Mouse (Mus musculus) lung, embryonic 15.5 days (tissue): ENCODE results near the gene Hjurp. TPM values are rescaled to one million over a fixed set of nuclear protein-coding genes. Genes with fewer than 3 reads are reported as not detected.
"Not testable (repeated sequence)": the region's sequence is repeated elsewhere in the genome, so short reads cannot be mapped to it uniquely, and the experiment has no call there.

Source experiments
- ATAC-seq: fragments of 200-750 bp; cut with Nextera tagmentation; 2 replicates; pipeline ENCODE4 v1.8.0; 2017; ENCODE audit warnings: moderate number of reproducible peaks, borderline replicate concordance; ENCODE audit not compliant: low FRiP score, low TSS enrichment; ENCODE audit errors: extremely low read depth
- H3K27ac ChIP-seq: fragments of 300-500 bp; sonication (generic); 2 replicates; pipeline ENCODE4 v1.5.1; 2015; ENCODE audit warnings: moderate library complexity, mild to moderate bottlenecking, inconsistent platforms
- H3K27me3 ChIP-seq: fragments of 300-500 bp; sonication (generic); 2 replicates; pipeline ENCODE4 v1.6.1; 2015; ENCODE audit warnings: inconsistent platforms
- H3K36me3 ChIP-seq: fragments of 300-500 bp; sonication (generic); 2 replicates; pipeline ENCODE4 v1.6.1; 2015; ENCODE audit warnings: inconsistent platforms
- H3K4me1 ChIP-seq: fragments of 300-500 bp; sonication (generic); 2 replicates; pipeline ENCODE4 v1.6.1; 2015; ENCODE audit warnings: inconsistent platforms
- H3K4me2 ChIP-seq: fragments of 300-500 bp; sonication (generic); 2 replicates; pipeline ENCODE4 v1.6.1; 2015; ENCODE audit warnings: inconsistent platforms, mild to moderate bottlenecking, moderate library complexity
- H3K4me3 ChIP-seq: fragments of 300-500 bp; sonication (generic); 2 replicates; pipeline ENCODE4 v1.5.1; 2015; ENCODE audit warnings: mild to moderate bottlenecking, inconsistent platforms
- H3K9ac ChIP-seq: fragments of 300-500 bp; sonication (generic); 2 replicates; pipeline ENCODE4 v1.6.1; 2015; ENCODE audit warnings: inconsistent platforms
- H3K9me3 ChIP-seq: fragments of 300-500 bp; sonication (generic); 2 replicates; pipeline ENCODE4 v1.6.1; 2016; ENCODE audit warnings: inconsistent platforms
- WGBS: fragments of 180-500 bp; shearing (Covaris S2); methylation state at CpG from one replicate; pipeline ENCODE4 v1.1.7; 2015; 5-methylcytosine and 5-hydroxymethylcytosine counted together
- polyA plus RNA-seq: library from polyadenylated mRNA; unstranded; fragments of >200 nt; fragmentation: Nextera tagmentation; extraction: Ambion mirVana; gene quantifications from 2 replicates; pipeline ENCODE4 v1.2.1, GENCODE M21; 2015

The Hjurp gene
- polyA plus RNA-seq, 1 experiment from 2014 or later, result 198 TPM

GRCm38 (mm10) chr1:88231803-88232499, 45.5 kb downstream of the Hjurp start:
- no peaks in the 10 kb centered on the region for H3K4me1 ChIP-seq
- WGBS, result 64% methylated on average over 7 of the region's 7 CpGs
- H3K4me3 ChIP-seq, result no peak overlapping the region
- H3K36me3 ChIP-seq, result no peaks in the 10 kb centered on the region
- no peak overlapping the region for H3K4me2 ChIP-seq
- no peaks in the 10 kb centered on the region for H3K27me3 ChIP-seq
- H3K27ac ChIP-seq, result no peak overlapping the region
- ATAC-seq, result no peak
- H3K9ac ChIP-seq, result no peak overlapping the region
- H3K9me3 ChIP-seq, result peaks cover 34% of the 10 kb centered on the region; the same call in 1 of the 2 replicates

DNA sequence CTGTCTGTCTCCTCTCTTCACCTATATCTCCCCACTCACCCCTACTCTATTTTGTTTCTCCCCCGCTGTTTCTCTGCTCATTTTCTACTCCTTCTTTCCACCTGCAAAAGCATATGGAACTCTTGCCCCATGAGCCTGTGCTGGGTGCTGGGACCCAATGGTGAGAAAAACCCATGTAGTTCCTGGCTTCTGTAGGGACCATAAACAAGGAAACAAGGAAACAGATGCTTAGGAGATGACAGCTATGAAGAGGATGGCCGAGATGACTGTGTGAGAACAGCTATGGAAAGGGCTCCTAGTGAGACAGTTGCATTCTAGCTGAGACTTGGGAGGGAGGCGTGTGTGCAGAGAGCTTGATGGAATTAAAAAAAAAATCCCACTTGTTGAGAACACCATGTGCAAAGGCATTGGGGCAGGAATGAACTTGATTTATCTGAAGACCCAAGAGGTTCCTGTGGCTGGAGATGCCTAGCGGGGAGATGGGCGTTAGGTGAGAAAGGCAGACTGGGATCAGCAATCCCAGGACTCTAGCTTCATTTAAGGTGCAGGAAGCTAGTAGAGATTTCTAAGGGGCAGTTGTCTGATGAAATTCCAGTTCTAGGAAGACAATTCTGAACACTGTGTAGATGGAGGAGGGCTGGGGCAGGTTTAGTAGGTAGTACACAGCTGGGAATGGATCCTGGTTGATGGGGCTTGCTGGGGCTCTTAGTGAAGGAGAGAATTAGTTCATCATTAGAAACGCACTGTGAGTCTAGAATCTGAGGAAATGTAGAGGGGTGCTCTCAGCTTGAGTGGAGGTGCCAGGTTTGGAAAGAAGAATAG, 46.2 kb downstream of the Hjurp start:
- no peak overlapping the region for H3K27ac ChIP-seq
- no peak for ATAC-seq
- peaks cover 42% of the 10 kb centered on the region; the same call in 1 of the 2 replicates for H3K9me3 ChIP-seq
- H3K4me1 ChIP-seq, result no peaks in the 10 kb centered on the region
- H3K36me3 ChIP-seq, result no peaks in the 10 kb centered on the region
- no peak overlapping the region for H3K4me3 ChIP-seq
- H3K9ac ChIP-seq, result no peak overlapping the region
- 70% methylated on average over 6 of the region's 6 CpGs for WGBS
- H3K4me2 ChIP-seq, result no peak overlapping the region
- no peaks in the 10 kb centered on the region for H3K27me3 ChIP-seq

GRCm38 (mm10) chr1:88230421-88230820, 47.0 kb downstream of the Hjurp start:
- Histone ChIP-seq H3K4me3 (no peak overlapping the region), H3K27me3 (no peaks in the 10 kb centered on the region), H3K27ac (no peak overlapping the region), H3K4me1 (no peaks in the 10 kb centered on the region), H3K4me2 (no peak overlapping the region), H3K36me3 (no peaks in the 10 kb centered on the region), H3K9me3 (peaks cover 43% of the 10 kb centered on the region; the same call in 1 of the 2 replicates), H3K9ac (no peak overlapping the region)
- WGBS, result 68% methylated on average over 7 of the region's 7 CpGs
- ATAC-seq, result no peak

- no peaks in the 10 kb centered on the region for H3K4me1 ChIP-seq
- no peak overlapping the region for H3K27ac ChIP-seq
- ATAC-seq, result no peak
- H3K4me2 ChIP-seq, result no peak overlapping the region
- no peaks in the 10 kb centered on the region for H3K27me3 ChIP-seq
- no peak overlapping the region for H3K9ac ChIP-seq
- 77% methylated on average over 5 of the region's 5 CpGs for WGBS
- H3K9me3 ChIP-seq, result peaks cover 41% of the 10 kb centered on the region; the same call in 1 of the 2 replicates
- no peaks in the 10 kb centered on the region for H3K36me3 ChIP-seq
- H3K4me3 ChIP-seq, result no peak overlapping the region
Observed at GRCm38 (mm10) chr1:88229986-88230385, 47.4 kb downstream of the Hjurp start.

DNA sequence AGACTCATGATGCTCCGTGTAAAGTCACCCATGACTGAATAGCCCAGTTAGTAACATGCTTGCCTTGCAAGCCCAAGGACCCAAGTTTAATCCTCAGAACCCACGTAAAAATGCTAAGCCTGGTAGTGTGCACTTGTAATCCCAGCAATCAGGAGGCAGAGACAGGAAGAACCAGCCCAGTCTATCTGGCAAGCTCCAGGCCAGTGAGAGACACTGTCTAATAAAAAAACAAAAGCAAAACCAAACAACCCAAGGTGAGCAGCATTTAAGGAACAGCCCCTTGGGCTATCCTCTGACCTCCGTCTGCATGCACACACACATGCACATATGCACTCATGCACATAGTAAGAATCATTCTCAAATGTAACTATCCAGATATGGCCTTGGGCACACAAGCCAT, 47.9 kb downstream of the Hjurp start:
- no peak for ATAC-seq
- 74% methylated on average over 3 of the region's 3 CpGs for WGBS

GRCm38 (mm10) chr1:88228121-88228520, 49.3 kb downstream of the Hjurp start:
- ATAC-seq, result 0 out of 2 replicates have a peak, but pooled peaks have one; percentile 4
- H3K9me3 ChIP-seq, result peaks cover 33% of the 10 kb centered on the region; the same call in 1 of the 2 replicates
- WGBS, result 69% methylated on average over 7 of the region's 7 CpGs
- no peak overlapping the region for H3K27ac ChIP-seq
- no peak overlapping the region for H3K4me2 ChIP-seq
- H3K4me1 ChIP-seq, result no peaks in the 10 kb centered on the region
- H3K9ac ChIP-seq, result no peak overlapping the region
- no peaks in the 10 kb centered on the region for H3K36me3 ChIP-seq
- no peaks in the 10 kb centered on the region for H3K27me3 ChIP-seq
- no peak overlapping the region for H3K4me3 ChIP-seq

More for the DNA sequence above, 47.9 kb downstream of the Hjurp start:
- H3K9me3 ChIP-seq, result peaks cover 39% of the 10 kb centered on the region; the same call in 1 of the 2 replicates
- no peak overlapping the region for H3K9ac ChIP-seq
- no peak overlapping the region for H3K4me2 ChIP-seq
- H3K27ac ChIP-seq, result no peak overlapping the region
- no peaks in the 10 kb centered on the region for H3K4me1 ChIP-seq
- H3K27me3 ChIP-seq, result no peaks in the 10 kb centered on the region
- H3K36me3 ChIP-seq, result no peaks in the 10 kb centered on the region
- H3K4me3 ChIP-seq, result no peak overlapping the region

- no peaks in the 10 kb centered on the region for H3K4me1 ChIP-seq
- 50% methylated on average over 2 of the region's 2 CpGs for WGBS
- H3K27ac ChIP-seq, result no peak overlapping the region
- H3K4me3 ChIP-seq, result no peak overlapping the region
- H3K9ac ChIP-seq, result no peak overlapping the region
- H3K36me3 ChIP-seq, result no peaks in the 10 kb centered on the region
- no peaks in the 10 kb centered on the region for H3K27me3 ChIP-seq
- ATAC-seq, result no peak
- H3K9me3 ChIP-seq, result peaks cover 29% of the 10 kb centered on the region; the same call in 1 of the 2 replicates
- H3K4me2 ChIP-seq, result no peak overlapping the region
Observed at GRCm38 (mm10) chr1:88227482-88227881, 50.0 kb downstream of the Hjurp start.

DNA sequence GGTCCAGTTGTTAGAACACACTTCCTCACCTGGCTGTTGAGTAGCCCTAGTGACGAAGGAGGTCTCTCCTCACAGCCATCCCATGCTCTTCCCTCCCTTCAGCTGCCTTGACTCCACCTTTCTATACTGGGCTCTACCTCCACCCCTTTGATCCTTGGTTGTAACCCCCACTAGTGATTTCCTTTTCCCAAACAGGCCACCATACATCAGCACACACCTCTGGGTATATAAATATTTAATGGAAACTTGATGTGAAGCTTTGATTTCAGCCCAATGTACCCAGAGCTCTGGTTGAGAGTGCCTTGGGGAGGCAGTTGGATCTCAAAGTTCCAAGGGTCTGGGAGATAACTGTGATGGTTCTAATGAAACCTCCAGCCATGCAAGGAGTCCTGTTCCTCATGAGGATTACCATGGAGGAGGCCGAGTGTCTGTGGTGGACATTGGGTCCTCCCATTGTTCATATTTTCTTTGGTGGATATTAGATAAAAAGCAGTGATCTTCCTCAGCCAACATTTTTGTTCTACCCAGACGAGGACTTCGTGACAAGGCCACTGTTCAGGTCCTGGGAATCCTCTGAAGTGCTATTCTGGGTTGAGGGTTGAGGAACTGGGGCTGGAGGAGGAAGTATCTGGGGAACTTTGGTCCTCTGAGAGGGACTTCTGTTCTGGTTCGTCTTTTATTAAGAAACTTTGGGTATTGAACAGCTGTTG, 50.6 kb downstream of the Hjurp start, which contains the start of gene Mroh2a:
Gene Mroh2a (plus strand): TSS at position 317 of the 710 bp plus-strand sequence.
- WGBS, result 44% methylated on average over 5 of the region's 5 CpGs
- Histone ChIP-seq H3K4me1 (no peaks in the 10 kb centered on the region), H3K4me3 (no peak within 1 kb of the TSS), H3K27ac (no peak within 1 kb of the TSS), H3K27me3 (no peaks in the 10 kb centered on the region), H3K9ac (no peak within 1 kb of the TSS), H3K9me3 (peaks cover 29% of the 10 kb centered on the region; the same call in 1 of the 2 replicates), H3K36me3 (no peaks in the 10 kb centered on the region), H3K4me2 (no peak within 1 kb of the TSS)
- ATAC-seq, result no peak

DNA sequence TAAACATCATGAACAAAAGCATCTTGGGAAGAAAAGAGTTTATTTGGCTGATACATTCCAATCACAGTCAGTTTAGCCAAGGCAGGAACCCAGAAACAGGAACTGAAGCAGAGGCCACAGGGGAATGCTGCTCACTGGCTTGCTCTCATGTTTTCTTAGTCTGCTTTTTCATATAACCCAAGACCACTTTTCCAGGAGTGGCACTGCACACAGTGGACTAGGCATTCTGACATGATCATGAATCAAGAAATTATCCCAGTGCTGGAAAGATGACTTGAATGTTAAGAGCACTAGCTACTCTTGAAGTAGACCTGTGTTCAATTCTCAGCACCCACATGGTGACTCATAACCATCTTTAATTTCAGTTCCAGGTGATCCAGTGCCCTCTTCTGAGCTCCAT, 51.7 kb downstream of the Hjurp start:
- Histone ChIP-seq H3K27ac (no peak overlapping the region), H3K27me3 (no peaks in the 10 kb centered on the region), H3K4me3 (no peak overlapping the region), H3K4me1 (no peaks in the 10 kb centered on the region), H3K9ac (no peak overlapping the region), H3K9me3 (peaks cover 29% of the 10 kb centered on the region; the same call in 1 of the 2 replicates), H3K36me3 (no peaks in the 10 kb centered on the region), H3K4me2 (no peak overlapping the region)
- no peak for ATAC-seq

DNA sequence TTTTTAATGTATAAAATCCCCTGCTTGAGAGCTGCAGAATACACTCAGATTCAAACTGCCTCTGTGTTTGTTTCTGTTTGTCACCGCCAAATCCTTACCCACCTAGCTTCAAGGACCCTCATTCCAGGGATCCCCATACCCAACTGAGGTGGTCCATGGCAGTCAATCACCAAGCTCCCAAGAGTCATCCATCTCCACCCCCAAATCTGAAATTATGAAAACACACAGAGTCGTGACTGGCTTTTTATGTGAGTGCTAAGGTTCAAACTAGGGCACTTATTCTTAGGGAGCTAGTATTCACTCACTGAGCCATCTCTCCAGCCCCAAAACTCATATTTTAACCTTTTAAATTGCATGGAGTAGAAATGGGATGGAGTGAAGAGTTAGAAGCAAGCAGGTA, 52.1 kb downstream of the Hjurp start:
- not testable (repeated sequence) for H3K27ac ChIP-seq, H3K4me3 ChIP-seq, H3K4me1 ChIP-seq, ATAC-seq, H3K27me3 ChIP-seq, H3K4me2 ChIP-seq, H3K36me3 ChIP-seq, H3K9ac ChIP-seq
- WGBS, result 35% methylated on average over 2 of the region's 2 CpGs
- H3K9me3 ChIP-seq, result peaks cover 29% of the 10 kb centered on the region; the same call in 1 of the 2 replicates

DNA sequence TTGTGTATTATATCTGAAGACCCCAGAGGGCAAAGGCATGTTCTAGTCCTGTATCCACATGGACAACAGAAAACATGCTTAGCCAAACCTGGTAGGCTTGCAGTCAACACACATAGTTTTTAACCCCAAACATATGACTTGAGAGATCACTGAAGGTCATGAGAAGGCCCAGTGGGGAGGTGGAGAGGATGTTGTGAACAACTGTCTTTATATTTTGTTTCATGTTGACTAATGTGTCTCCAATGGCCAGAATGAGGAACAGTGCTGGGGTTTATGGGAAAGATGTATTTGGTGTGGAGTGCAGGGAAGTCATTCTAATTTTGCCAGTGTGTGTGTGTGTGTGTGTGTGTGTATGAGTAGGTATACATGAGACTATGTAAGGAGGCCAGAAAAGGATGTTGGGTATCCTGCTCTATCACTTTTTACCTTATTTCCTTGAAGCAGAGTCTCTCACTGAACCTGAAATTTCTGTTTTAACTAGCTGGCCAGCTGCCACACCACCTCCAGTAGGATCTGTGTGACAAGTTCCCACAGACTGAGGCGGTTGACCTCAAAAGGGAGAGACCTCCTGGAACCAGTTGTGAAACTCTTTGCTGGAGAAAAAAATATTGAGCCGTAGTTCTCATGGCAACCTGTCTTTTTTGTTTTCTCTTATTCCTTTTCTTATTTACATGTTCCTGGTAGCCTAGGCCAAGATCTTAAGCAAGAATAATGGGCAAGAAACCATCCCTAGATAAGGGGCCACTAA, 53.2 kb downstream of the Hjurp start:
- Histone ChIP-seq H3K27me3 (no peaks in the 10 kb centered on the region), H3K4me3 (no peak overlapping the region), H3K4me1 (no peaks in the 10 kb centered on the region), H3K4me2 (no peak overlapping the region), H3K36me3 (no peaks in the 10 kb centered on the region), H3K27ac (no peak overlapping the region), H3K9ac (no peak overlapping the region), H3K9me3 (peaks cover 21% of the 10 kb centered on the region; the same call in 1 of the 2 replicates)
- no peak for ATAC-seq
- 61% methylated on average over 2 of the region's 2 CpGs for WGBS
